Mouse (Mus musculus) limb, embryonic 13.5 days (tissue): Measurements from ENCODE around the gene Thumpd1. TPM values are rescaled to one million over a fixed set of nuclear protein-coding genes. Genes with fewer than 3 reads are reported as not detected.
"Not testable (repeated sequence)": the region's sequence is repeated elsewhere in the genome, so short reads cannot be mapped to it uniquely, and the experiment has no call there.

Experiments used
- ATAC-seq: fragments of 200-750 bp; cut with Nextera tagmentation; 2 replicates; pipeline ENCODE4 v1.8.0; 2017; ENCODE audit warnings: low read depth, moderate number of reproducible peaks, moderate TSS enrichment; ENCODE audit not compliant: low FRiP score
- H3K27ac ChIP-seq: fragments of 300-500 bp; sonication (generic); 2 replicates; pipeline ENCODE4 v1.5.1; 2015; ENCODE audit warnings: inconsistent platforms, mild to moderate bottlenecking, moderate library complexity
- H3K27me3 ChIP-seq: fragments of 300-500 bp; sonication (generic); 2 replicates; pipeline ENCODE4 v1.6.1; 2015; ENCODE audit warnings: mild to moderate bottlenecking, inconsistent platforms
- H3K36me3 ChIP-seq: fragments of 300-500 bp; sonication (generic); 2 replicates; pipeline ENCODE4 v1.6.1; 2015; ENCODE audit warnings: inconsistent platforms, mild to moderate bottlenecking, moderate library complexity
- H3K4me1 ChIP-seq: fragments of 300-500 bp; sonication (generic); 2 replicates; pipeline ENCODE4 v1.6.1; 2015; ENCODE audit warnings: inconsistent platforms
- H3K4me2 ChIP-seq: fragments of 300-500 bp; sonication (generic); replicated peaks from 2 replicates; pipeline ENCODE4 v1.6.1; 2015; ENCODE audit warnings: inconsistent platforms, mild to moderate bottlenecking, moderate library complexity
- H3K4me3 ChIP-seq: fragments of 300-500 bp; sonication (generic); 2 replicates; pipeline ENCODE4 v1.5.1; 2015; ENCODE audit warnings: moderate library complexity, mild to moderate bottlenecking, inconsistent platforms
- H3K9ac ChIP-seq: fragments of 300-500 bp; sonication (generic); 2 replicates; pipeline ENCODE4 v1.6.1; 2015; ENCODE audit warnings: mild to moderate bottlenecking, inconsistent platforms
- H3K9me3 ChIP-seq: fragments of 300-500 bp; sonication (generic); 2 replicates; pipeline ENCODE4 v1.6.1; 2016; ENCODE audit warnings: inconsistent platforms
- WGBS: fragments of 180-500 bp; shearing (Covaris S2); methylation state at CpG from one replicate; pipeline ENCODE4 v1.1.7; 2015; 5-methylcytosine and 5-hydroxymethylcytosine counted together
- polyA plus RNA-seq: library from polyadenylated mRNA; unstranded; fragments of >200 nt; fragmentation: Nextera tagmentation; extraction: Ambion mirVana; gene quantifications from 2 replicates; pipeline ENCODE4 v1.2.1, GENCODE M21; 2015

Thumpd1 gene
- 76.7 and 80.2 TPM in 2 replicates for polyA plus RNA-seq

GRCm38 (mm10) chr7:119720253-119720946 lies at the start of gene Thumpd1:
Thumpd1 (minus strand) TSS chr7:119720798.
- ATAC-seq, result peak; percentile 96
- under 1% methylated on average over 59 of the region's 60 CpGs for WGBS
- H3K4me1 ChIP-seq, result peaks cover 10% of the 10 kb centered on the region
- H3K4me2 ChIP-seq, result peak within 1 kb of the TSS; percentile 87
- no peaks in the 10 kb centered on the region for H3K9me3 ChIP-seq
- peak within 1 kb of the TSS; percentile 76; the same call in 1 of the 2 replicates for H3K27ac ChIP-seq
- peak within 1 kb of the TSS; percentile 95 for H3K4me3 ChIP-seq
- peaks cover 32% of the 10 kb centered on the region for H3K36me3 ChIP-seq
- H3K9ac ChIP-seq, result peak within 1 kb of the TSS; percentile 87
- no peaks in the 10 kb centered on the region for H3K27me3 ChIP-seq

GRCm38 (mm10) chr7:119769895-119770294 lies 49.3 kb upstream of the Thumpd1 start:
- H3K36me3 ChIP-seq, result no peaks in the 10 kb centered on the region
- 92% methylated on average over 8 of the region's 8 CpGs for WGBS
- H3K9me3 ChIP-seq, result no peaks in the 10 kb centered on the region
- H3K27me3 ChIP-seq, result no peaks in the 10 kb centered on the region
- H3K27ac ChIP-seq, result no peak overlapping the region
- ATAC-seq, result no peak
- no peak overlapping the region for H3K4me3 ChIP-seq
- H3K4me1 ChIP-seq, result no peaks in the 10 kb centered on the region
- H3K9ac ChIP-seq, result no peak overlapping the region
- H3K4me2 ChIP-seq, result no peak overlapping the region

GRCm38 (mm10) chr7:119766996-119767395 lies 46.4 kb upstream of the Thumpd1 start:
- no peak overlapping the region for H3K4me3 ChIP-seq
- ATAC-seq, result no peak
- no peaks in the 10 kb centered on the region for H3K4me1 ChIP-seq
- H3K27me3 ChIP-seq, result no peaks in the 10 kb centered on the region
- no peaks in the 10 kb centered on the region for H3K36me3 ChIP-seq
- WGBS, result 76% methylated on average over 6 of the region's 6 CpGs
- H3K9me3 ChIP-seq, result no peaks in the 10 kb centered on the region
- H3K4me2 ChIP-seq, result no peak overlapping the region
- H3K9ac ChIP-seq, result no peak overlapping the region
- H3K27ac ChIP-seq, result no peak overlapping the region

- Histone ChIP-seq H3K27ac (no peak overlapping the region), H3K4me3 (no peak overlapping the region), H3K9ac (no peak overlapping the region), H3K9me3 (no peaks in the 10 kb centered on the region), H3K4me2 (no peak overlapping the region), H3K36me3 (no peaks in the 10 kb centered on the region), H3K27me3 (no peaks in the 10 kb centered on the region), H3K4me1 (no peaks in the 10 kb centered on the region)
- ATAC-seq, result no peak
- WGBS, result 82% methylated on average over 3 of the region's 3 CpGs
Observed at GRCm38 (mm10) chr7:119764377-119764776, 43.8 kb upstream of the Thumpd1 start.

GRCm38 (mm10) chr7:119762166-119762697 lies 41.6 kb upstream of the Thumpd1 start:
- Histone ChIP-seq H3K9ac (no peak overlapping the region), H3K27me3 (no peaks in the 10 kb centered on the region), H3K4me3 (no peak overlapping the region), H3K4me2 (no peak overlapping the region), H3K4me1 (no peaks in the 10 kb centered on the region), H3K9me3 (no peaks in the 10 kb centered on the region), H3K27ac (no peak overlapping the region), H3K36me3 (no peaks in the 10 kb centered on the region)
- ATAC-seq, result no peak
- WGBS, result 48% methylated on average over 4 of the region's 4 CpGs

GRCm38 (mm10) chr7:119760527-119760951 lies 39.9 kb upstream of the Thumpd1 start, which contains the start of gene Acsm3:
Acsm3 (plus strand) TSS chr7:119760923.
- Histone ChIP-seq H3K36me3 (no peaks in the 10 kb centered on the region), H3K4me1 (no peaks in the 10 kb centered on the region), H3K4me3 (no peak within 1 kb of the TSS), H3K9me3 (no peaks in the 10 kb centered on the region), H3K27me3 (no peaks in the 10 kb centered on the region), H3K4me2 (no peak within 1 kb of the TSS), H3K27ac (no peak within 1 kb of the TSS), H3K9ac (no peak within 1 kb of the TSS)
- WGBS, result 41% methylated on average over 11 of the region's 11 CpGs
- no peak for ATAC-seq

GRCm38 (mm10) chr7:119753696-119754095 lies 33.1 kb upstream of the Thumpd1 start:
- H3K4me1 ChIP-seq, result no peaks in the 10 kb centered on the region
- no peak for ATAC-seq
- no peak overlapping the region for H3K9ac ChIP-seq
- no peaks in the 10 kb centered on the region for H3K36me3 ChIP-seq
- no peaks in the 10 kb centered on the region for H3K9me3 ChIP-seq
- H3K27ac ChIP-seq, result no peak overlapping the region
- 91% methylated on average over 1 of the region's 1 CpGs for WGBS
- H3K4me3 ChIP-seq, result no peak overlapping the region
- H3K4me2 ChIP-seq, result no peak overlapping the region
- H3K27me3 ChIP-seq, result no peaks in the 10 kb centered on the region

- Histone ChIP-seq H3K9ac (no peak overlapping the region), H3K9me3 (no peaks in the 10 kb centered on the region), H3K36me3 (no peaks in the 10 kb centered on the region), H3K4me3 (no peak overlapping the region), H3K27ac (no peak overlapping the region), H3K27me3 (no peaks in the 10 kb centered on the region), H3K4me2 (no peak overlapping the region), H3K4me1 (no peaks in the 10 kb centered on the region)
- no peak for ATAC-seq
- WGBS, result 61% methylated on average over 2 of the region's 2 CpGs
Observed at GRCm38 (mm10) chr7:119749942-119750341, 29.3 kb upstream of the Thumpd1 start.

- WGBS, result 75% methylated on average over 1 of the region's 2 CpGs
- H3K9me3 ChIP-seq, result no peaks in the 10 kb centered on the region
- no peak overlapping the region for H3K9ac ChIP-seq
- no peak overlapping the region for H3K4me2 ChIP-seq
- no peaks in the 10 kb centered on the region for H3K4me1 ChIP-seq
- H3K4me3 ChIP-seq, result no peak overlapping the region
- ATAC-seq, result no peak
- H3K36me3 ChIP-seq, result no peaks in the 10 kb centered on the region
- no peak overlapping the region for H3K27ac ChIP-seq
- H3K27me3 ChIP-seq, result 0 out of 2 replicates have a peak, but pooled peaks cover 4% of the 10 kb centered on the region
Observed at GRCm38 (mm10) chr7:119748761-119749160, 28.2 kb upstream of the Thumpd1 start.

GRCm38 (mm10) chr7:119745869-119746268 lies 25.3 kb upstream of the Thumpd1 start:
- H3K4me1 ChIP-seq, result no peaks in the 10 kb centered on the region
- no peak overlapping the region for H3K4me3 ChIP-seq
- H3K36me3 ChIP-seq, result no peaks in the 10 kb centered on the region
- no peaks in the 10 kb centered on the region for H3K9me3 ChIP-seq
- H3K27ac ChIP-seq, result no peak overlapping the region
- no peak for ATAC-seq
- 77% methylated on average over 1 of the region's 1 CpGs for WGBS
- H3K27me3 ChIP-seq, result 0 out of 2 replicates have a peak, but pooled peaks cover 4% of the 10 kb centered on the region
- no peak overlapping the region for H3K4me2 ChIP-seq
- no peak overlapping the region for H3K9ac ChIP-seq

- Histone ChIP-seq H3K36me3 (no peaks in the 10 kb centered on the region), H3K9me3 (no peaks in the 10 kb centered on the region), H3K27me3 (0 out of 2 replicates have a peak, but pooled peaks cover 4% of the 10 kb centered on the region), H3K4me2 (peak overlapping the region; percentile 53), H3K27ac (no peak overlapping the region), H3K4me3 (peak overlapping the region; percentile 11; the same call in 1 of the 2 replicates), H3K9ac (peak overlapping the region; percentile 31; the same call in 1 of the 2 replicates), H3K4me1 (no peaks in the 10 kb centered on the region)
- ATAC-seq, result no peak
- WGBS, result 5% methylated on average over 33 of the region's 34 CpGs
Observed at GRCm38 (mm10) chr7:119744321-119744720, 23.7 kb upstream of the Thumpd1 start.

- peak overlapping the region; percentile 62 for H3K9ac ChIP-seq
- ATAC-seq, result peak; percentile 59; the same call in 1 of the 2 replicates
- not testable (repeated sequence) for H3K27me3 ChIP-seq, H3K4me1 ChIP-seq, H3K9me3 ChIP-seq, H3K27ac ChIP-seq, H3K36me3 ChIP-seq
- WGBS, result 9% methylated on average over 17 of the region's 44 CpGs
- H3K4me3 ChIP-seq, result peak overlapping the region; percentile 39
- peak overlapping the region; percentile 57 for H3K4me2 ChIP-seq
Observed at GRCm38 (mm10) chr7:119739798-119740468, 19.3 kb upstream of the Thumpd1 start.
